Mouse (Mus musculus) liver, embryonic 15.5 days (tissue): Measurements from ENCODE around the gene Agps. TPM values are rescaled to one million over a fixed set of nuclear protein-coding genes. Genes with fewer than 3 reads are reported as not detected.
"Not testable (repeated sequence)": the region's sequence is repeated elsewhere in the genome, so short reads cannot be mapped to it uniquely, and the experiment has no call there.

Experiments used
- ATAC-seq: fragments of 200-750 bp; cut with Nextera tagmentation; 2 replicates; pipeline ENCODE4 v1.8.0; 2017; ENCODE audit warnings: moderate number of reproducible peaks, mild to moderate bottlenecking, moderate library complexity; ENCODE audit not compliant: insufficient read depth
- H3K27ac ChIP-seq: fragments of 300-500 bp; sonication (generic); replicated peaks from 2 replicates; pipeline ENCODE4 v1.5.1; 2015; ENCODE audit warnings: mild to moderate bottlenecking, inconsistent platforms
- H3K27me3 ChIP-seq: fragments of 300-500 bp; sonication (generic); 2 replicates; pipeline ENCODE4 v1.6.1; 2015; ENCODE audit warnings: mild to moderate bottlenecking, inconsistent platforms
- H3K36me3 ChIP-seq: fragments of 300-500 bp; sonication (generic); replicated peaks from 2 replicates; pipeline ENCODE4 v1.6.1; 2015; ENCODE audit warnings: moderate library complexity, mild to moderate bottlenecking, inconsistent platforms
- H3K4me1 ChIP-seq: fragments of 300-500 bp; sonication (generic); replicated peaks from 2 replicates; pipeline ENCODE4 v1.6.1; 2015; ENCODE audit warnings: inconsistent platforms
- H3K4me2 ChIP-seq: fragments of 300-500 bp; sonication (generic); 2 replicates; pipeline ENCODE4 v1.6.1; 2015; ENCODE audit warnings: moderate library complexity, mild to moderate bottlenecking, inconsistent platforms
- H3K4me3 ChIP-seq: fragments of 300-500 bp; sonication (generic); replicated peaks from 2 replicates; pipeline ENCODE4 v1.5.1; 2015; ENCODE audit warnings: mild to moderate bottlenecking, inconsistent platforms
- H3K9ac ChIP-seq: fragments of 300-500 bp; sonication (generic); 2 replicates; pipeline ENCODE4 v1.6.1; 2015; ENCODE audit warnings: moderate library complexity, mild to moderate bottlenecking, inconsistent platforms
- H3K9me3 ChIP-seq: fragments of 300-500 bp; sonication (generic); replicated peaks from 2 replicates; pipeline ENCODE4 v1.6.1; 2016; ENCODE audit warnings: inconsistent platforms
- WGBS: fragments of 180-500 bp; shearing (Covaris S2); methylation state at CpG from one replicate; pipeline ENCODE4 v1.1.7; 2015; ENCODE audit warnings: mixed read lengths; ENCODE audit not compliant: insufficient replicate concordance; 5-methylcytosine and 5-hydroxymethylcytosine counted together
- polyA plus RNA-seq: library from polyadenylated mRNA; unstranded; fragments of >200 nt; fragmentation: Nextera tagmentation; extraction: Ambion mirVana; gene quantifications from 2 replicates; pipeline ENCODE4 v1.2.1, GENCODE M21; 2015

Agps gene
- polyA plus RNA-seq, 1 experiment from 2014 or later: 14.8 TPM

DNA sequence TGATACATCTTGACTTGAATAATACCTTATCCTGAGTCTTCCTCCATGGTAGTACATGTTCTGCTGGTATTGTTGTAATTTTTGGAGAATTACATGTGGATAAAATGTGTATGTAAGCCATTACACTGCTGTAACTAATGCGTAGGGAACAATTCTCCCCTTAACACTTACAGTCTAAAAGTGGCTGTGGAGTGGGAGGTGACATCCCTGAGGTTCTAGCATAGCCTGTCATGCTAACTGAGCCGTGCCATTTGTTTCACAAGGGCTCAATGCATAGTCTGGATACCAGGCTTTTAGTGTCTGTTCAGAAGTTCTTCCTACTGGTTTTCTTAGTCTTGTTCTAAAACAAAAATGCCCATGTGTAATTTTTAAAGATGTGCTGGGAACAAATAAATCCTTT, 99.0 kb downstream of the Agps start:
- WGBS: 80% methylated on average over 2 of the region's 2 CpGs
- ATAC-seq: no peak
- H3K36me3 ChIP-seq: peaks cover 4% of the 10 kb centered on the region
- no peak overlapping the region for H3K27ac ChIP-seq
- H3K4me3 ChIP-seq: no peak overlapping the region
- no peaks in the 10 kb centered on the region for H3K9me3 ChIP-seq
- no peaks in the 10 kb centered on the region for H3K4me1 ChIP-seq
- H3K9ac ChIP-seq: no peak overlapping the region
- no peaks in the 10 kb centered on the region for H3K27me3 ChIP-seq
- no peak overlapping the region for H3K4me2 ChIP-seq

DNA sequence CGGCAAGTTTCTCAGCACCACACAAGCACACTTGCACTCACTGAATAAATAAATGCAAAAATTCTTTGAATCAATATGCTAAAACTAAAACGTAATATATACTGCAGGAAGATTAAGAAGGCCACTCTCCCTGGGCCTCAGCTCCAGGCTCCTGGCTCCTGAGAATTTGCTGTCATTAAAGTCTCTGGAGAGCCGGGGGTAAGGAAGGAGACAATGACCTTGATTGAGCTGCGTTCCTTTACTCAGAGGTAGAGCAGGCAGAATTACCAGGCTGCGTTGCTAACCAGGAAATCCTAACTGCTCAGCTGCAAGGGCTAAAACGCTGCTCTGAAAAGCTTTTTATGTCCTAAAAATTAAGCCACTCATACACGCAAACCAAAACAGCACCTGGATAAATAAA, 101.6 kb downstream of the Agps start:
- 53% methylated on average over 7 of the region's 7 CpGs for WGBS
- no peak overlapping the region for H3K4me3 ChIP-seq
- no peaks in the 10 kb centered on the region for H3K9me3 ChIP-seq
- H3K4me1 ChIP-seq: peaks cover 4% of the 10 kb centered on the region; the same call in 1 of the 2 replicates
- no peak overlapping the region for H3K27ac ChIP-seq
- no peak for ATAC-seq
- no peaks in the 10 kb centered on the region for H3K27me3 ChIP-seq
- no peak overlapping the region for H3K9ac ChIP-seq
- no peaks in the 10 kb centered on the region; the same call in 1 of the 2 replicates for H3K36me3 ChIP-seq
- H3K4me2 ChIP-seq: no peak overlapping the region

DNA sequence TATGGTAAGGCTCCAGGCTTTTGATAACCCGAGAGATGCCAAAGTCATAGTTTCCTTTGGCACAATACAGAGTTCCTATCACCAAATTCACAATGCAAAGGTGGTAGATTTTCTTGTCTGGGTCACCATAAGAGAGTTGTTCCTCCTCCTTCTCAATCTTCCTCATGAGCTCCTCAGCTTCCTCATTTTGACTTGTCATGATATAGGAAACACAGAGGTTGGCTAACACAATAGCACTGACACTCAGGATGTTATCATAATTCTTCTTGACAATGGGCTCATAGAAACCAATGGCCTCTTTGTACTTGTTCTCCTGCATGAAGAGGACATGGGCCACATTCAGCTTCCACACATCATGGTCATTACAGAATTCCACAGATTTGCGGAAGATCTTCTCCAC, 104.7 kb downstream of the Agps start:
- not testable (repeated sequence) for H3K4me2 ChIP-seq, H3K27me3 ChIP-seq, H3K4me3 ChIP-seq, H3K9ac ChIP-seq, H3K4me1 ChIP-seq, ATAC-seq, H3K27ac ChIP-seq, H3K36me3 ChIP-seq, H3K9me3 ChIP-seq
- WGBS: 74% methylated on average over 2 of the region's 2 CpGs

DNA sequence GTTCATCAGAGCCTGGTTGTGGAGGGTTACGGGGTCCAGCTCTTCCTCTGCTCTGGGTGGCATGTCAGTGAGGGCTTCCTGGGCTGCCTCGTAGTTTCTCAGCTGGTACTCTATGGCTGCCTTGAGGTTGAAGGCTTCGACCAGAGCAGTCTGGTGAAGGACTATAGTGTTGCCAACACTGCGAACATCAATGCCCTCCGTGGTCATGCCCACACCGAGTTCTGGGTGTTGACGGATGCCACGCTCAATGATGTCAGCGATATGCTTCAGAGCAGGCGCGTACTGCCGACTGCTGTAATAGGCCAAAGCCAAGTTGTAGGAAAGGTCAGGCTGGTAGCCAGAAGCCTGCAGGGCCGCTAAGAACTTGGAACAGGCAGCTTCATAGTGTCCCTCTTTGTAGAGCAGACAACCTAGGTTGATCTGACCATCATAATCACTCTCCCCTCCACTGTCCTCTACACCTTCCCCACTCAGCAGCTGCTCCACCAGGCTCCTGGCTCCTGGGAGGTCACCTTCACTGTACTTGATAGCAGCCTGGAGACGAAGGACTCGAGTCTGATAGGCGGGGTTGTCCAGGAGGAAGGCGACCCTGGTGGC, 105.6 kb downstream of the Agps start:
- 63% methylated on average over 16 of the region's 17 CpGs for WGBS
- H3K4me1 ChIP-seq, H3K9ac ChIP-seq, H3K27me3 ChIP-seq, H3K36me3 ChIP-seq, H3K27ac ChIP-seq, H3K9me3 ChIP-seq: not testable (repeated sequence)
- ATAC-seq: 0 out of 2 replicates have a peak, but pooled peaks have one; percentile 12
- H3K4me2 ChIP-seq: peak overlapping the region; percentile 64
- H3K4me3 ChIP-seq: peak overlapping the region; percentile 66

DNA sequence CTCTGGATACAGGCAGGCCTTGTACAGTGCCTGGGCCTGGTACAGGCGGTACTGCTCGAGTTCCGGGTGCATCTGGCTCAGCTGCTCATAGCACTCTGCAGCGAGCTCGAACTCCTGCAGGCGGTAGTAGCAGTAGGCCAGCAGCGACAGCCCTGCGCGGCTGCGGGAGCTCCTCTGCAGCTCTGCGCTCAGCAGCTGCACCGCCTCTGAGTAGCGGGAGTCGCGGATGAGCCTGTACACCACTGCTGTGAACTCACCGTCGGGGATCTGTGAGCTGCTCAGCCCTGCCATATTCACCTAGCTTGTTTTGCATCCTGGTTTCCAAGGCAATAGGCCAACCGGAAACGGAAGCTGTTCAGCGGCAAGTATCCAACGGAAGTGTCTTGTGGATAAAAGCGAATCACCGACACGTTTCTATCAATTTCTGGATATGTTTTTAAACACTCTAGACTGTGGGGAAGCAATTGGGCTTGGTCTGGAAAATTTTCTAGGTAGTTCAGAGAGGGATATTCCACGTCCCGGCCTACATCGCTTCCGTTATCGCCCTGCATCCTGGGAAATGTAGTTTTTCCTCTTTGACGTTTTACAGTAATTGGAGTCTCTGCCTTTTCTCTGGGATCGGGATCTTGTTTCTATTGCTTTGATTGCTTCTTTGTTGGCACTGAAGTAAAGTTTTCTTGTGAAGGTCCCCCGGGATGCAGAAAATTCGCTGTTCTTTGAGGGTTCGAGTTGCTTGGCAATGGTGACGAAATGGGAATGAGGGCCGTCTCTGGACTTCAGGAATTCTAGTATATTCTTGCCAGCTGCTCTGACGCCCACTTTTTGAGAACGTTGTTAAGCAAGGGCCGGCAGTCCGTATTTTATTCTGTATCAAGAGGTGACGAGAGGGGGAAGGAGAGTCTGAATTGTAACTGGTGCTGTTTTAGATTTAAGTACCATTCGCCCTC, 106.4 kb downstream of the Agps start, which contains the start of gene Ttc30b:
Gene Ttc30b (minus strand): TSS at position 469 of the 947 bp plus-strand sequence.
- peaks cover 4% of the 10 kb centered on the region; the same call in 1 of the 2 replicates for H3K4me1 ChIP-seq
- H3K4me3 ChIP-seq: peak within 1 kb of the TSS; percentile 66
- peak within 1 kb of the TSS; percentile 64 for H3K4me2 ChIP-seq
- peak; percentile 74 for ATAC-seq
- H3K36me3 ChIP-seq: no peaks in the 10 kb centered on the region
- peak within 1 kb of the TSS; percentile 35 for H3K9ac ChIP-seq
- 5% methylated on average over 42 of the region's 42 CpGs for WGBS
- H3K27ac ChIP-seq: no peak within 1 kb of the TSS
- H3K27me3 ChIP-seq: no peaks in the 10 kb centered on the region
- H3K9me3 ChIP-seq: no peaks in the 10 kb centered on the region

DNA sequence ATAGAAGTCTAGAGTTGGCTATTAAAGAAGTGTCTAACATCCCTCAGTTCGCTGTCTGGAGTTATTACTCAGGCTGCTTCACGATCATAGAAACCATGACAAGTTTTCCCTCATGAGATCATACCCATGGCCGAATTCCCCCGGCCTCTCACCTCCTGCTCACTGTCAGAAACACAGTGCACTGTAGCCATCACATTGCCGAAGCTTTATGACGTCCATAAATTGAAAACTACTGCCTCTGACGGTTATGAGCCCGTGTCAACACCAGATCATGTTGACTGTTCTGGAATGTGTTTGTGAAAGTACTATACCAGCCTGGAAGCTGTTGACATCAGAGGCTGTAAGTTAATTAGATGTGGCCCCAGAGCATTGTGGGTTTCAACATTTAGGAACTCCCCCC, 118.7 kb downstream of the Agps start:
- no peaks in the 10 kb centered on the region for H3K9me3 ChIP-seq
- H3K4me3 ChIP-seq: no peak overlapping the region
- no peak for ATAC-seq
- no peak overlapping the region for H3K4me2 ChIP-seq
- H3K27me3 ChIP-seq: no peaks in the 10 kb centered on the region
- H3K27ac ChIP-seq: no peak overlapping the region
- WGBS: 69% methylated on average over 8 of the region's 8 CpGs
- H3K4me1 ChIP-seq: no peaks in the 10 kb centered on the region
- H3K9ac ChIP-seq: no peak overlapping the region
- H3K36me3 ChIP-seq: no peaks in the 10 kb centered on the region

DNA sequence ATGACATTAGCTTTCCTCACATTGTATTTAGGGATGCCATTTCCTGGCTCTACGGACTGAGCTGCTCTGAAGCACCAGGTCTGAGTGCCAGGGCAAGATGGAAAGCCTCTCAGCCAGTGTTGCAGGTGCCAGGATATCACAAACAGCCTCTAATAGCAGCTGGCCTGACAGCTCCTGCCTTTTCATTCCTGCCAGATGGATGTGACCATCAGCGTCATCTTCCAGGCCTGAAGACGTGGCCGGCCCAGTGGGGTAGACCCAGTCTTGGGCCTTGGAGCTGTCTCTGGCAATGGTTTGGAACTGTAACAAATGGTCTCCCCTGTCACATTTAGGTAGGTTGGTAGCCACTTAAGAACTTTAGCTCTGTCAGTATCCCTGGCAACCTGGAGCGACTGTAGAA, 121.3 kb downstream of the Agps start:
- H3K9ac ChIP-seq: no peak overlapping the region
- H3K4me2 ChIP-seq: no peak overlapping the region
- H3K27me3 ChIP-seq: no peaks in the 10 kb centered on the region
- H3K36me3 ChIP-seq: no peaks in the 10 kb centered on the region
- H3K4me1 ChIP-seq: no peaks in the 10 kb centered on the region
- no peak overlapping the region for H3K27ac ChIP-seq
- no peaks in the 10 kb centered on the region for H3K9me3 ChIP-seq
- 80% methylated on average over 5 of the region's 5 CpGs for WGBS
- no peak for ATAC-seq
- H3K4me3 ChIP-seq: no peak overlapping the region

DNA sequence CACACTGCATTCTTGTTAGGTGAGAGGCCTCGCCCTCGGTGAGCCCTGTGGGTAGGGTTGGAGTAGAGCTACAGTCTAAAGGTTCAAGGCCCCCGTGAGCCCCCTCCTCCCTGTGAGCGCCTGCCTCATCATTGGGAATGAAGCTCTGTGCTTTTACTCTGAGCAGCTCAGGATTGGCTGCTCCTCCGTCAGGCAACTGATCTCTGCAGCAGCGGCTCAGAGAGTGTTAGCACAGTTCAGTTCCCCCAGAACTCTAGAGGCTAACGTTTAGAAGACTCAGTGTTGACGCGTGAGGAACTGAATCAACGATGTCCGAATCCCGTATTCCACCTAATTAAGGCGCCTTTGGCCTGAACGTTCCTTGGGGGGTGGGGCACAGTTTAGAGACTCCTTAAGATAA, 123.7 kb downstream of the Agps start:
- ATAC-seq: no peak
- H3K27me3 ChIP-seq: peaks cover 4% of the 10 kb centered on the region; the same call in 1 of the 2 replicates

DNA sequence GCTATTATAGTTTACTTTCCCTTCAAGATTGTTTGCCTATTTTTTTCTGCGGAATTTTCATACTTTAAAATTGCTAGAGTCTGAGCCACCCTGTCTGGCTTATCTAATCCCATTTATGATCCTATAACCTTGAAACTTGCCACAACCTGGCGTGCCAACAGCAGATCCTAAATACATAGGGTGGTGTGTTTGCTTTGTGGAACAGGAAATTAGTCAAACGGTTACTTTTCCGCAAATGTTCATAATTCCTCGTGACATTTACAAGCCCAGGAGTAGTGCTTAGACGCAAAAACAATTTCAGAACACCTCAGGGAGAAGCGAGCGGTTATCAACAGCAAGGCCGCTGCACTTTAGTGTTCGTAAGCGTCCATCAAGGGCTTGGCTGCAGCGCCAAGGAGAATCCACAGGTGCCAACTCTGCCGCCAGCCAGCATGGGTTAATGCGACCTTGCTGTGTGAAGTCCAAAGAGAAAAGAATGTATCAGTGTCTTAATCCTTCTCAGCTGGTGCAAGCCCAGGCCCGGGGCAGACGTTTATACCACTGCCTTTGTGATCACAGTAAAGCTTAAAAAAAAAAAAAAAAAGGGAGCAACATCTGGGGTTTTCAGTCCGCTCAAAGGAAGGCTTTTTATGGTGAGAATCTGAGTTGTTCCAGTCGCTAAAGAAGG, 127.3 kb downstream of the Agps start:
- WGBS: 56% methylated on average over 18 of the region's 18 CpGs
- Histone ChIP-seq H3K4me3 (no peak overlapping the region), H3K9me3 (no peaks in the 10 kb centered on the region), H3K4me1 (0 out of 2 replicates have a peak, but pooled peaks cover 5% of the 10 kb centered on the region), H3K27me3 (peaks cover 4% of the 10 kb centered on the region; the same call in 1 of the 2 replicates), H3K9ac (no peak overlapping the region), H3K36me3 (no peaks in the 10 kb centered on the region), H3K27ac (no peak overlapping the region), H3K4me2 (no peak overlapping the region)
- ATAC-seq: no peak

More for the DNA sequence above, 123.7 kb downstream of the Agps start:
- Histone ChIP-seq H3K4me2 (no peak overlapping the region), H3K4me3 (no peak overlapping the region), H3K9me3 (no peaks in the 10 kb centered on the region), H3K4me1 (no peaks in the 10 kb centered on the region), H3K9ac (no peak overlapping the region), H3K27ac (no peak overlapping the region), H3K36me3 (no peaks in the 10 kb centered on the region)
- 56% methylated on average over 14 of the region's 14 CpGs for WGBS

DNA sequence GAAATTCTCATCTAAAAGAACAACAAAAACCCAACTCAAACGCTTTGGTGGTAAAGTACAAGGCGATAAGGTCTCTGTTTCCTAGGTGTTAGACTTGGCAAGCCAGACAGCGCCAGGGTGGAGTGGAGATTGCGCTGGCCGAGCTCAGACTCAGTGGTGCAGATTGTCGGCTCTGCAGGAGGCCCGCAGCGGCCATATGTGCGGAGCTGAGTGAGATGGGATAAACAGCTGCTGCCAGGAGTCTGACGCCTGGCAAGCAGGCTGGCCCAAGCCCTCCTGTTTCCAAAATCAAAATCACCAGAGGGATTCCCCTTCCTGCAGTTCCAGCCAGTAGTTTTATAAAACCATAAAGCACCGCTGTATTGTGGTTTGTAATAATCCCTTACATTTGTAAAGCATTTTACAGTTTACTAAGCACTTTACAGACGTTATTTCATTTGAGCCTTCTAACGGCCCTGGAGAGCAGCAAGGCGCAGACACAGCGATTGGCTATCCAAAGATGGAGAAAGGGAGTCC, 127.9 kb downstream of the Agps start:
- no peaks in the 10 kb centered on the region for H3K9me3 ChIP-seq
- peaks cover 4% of the 10 kb centered on the region; the same call in 1 of the 2 replicates for H3K27me3 ChIP-seq
- no peak for ATAC-seq
- H3K4me3 ChIP-seq: no peak overlapping the region
- H3K36me3 ChIP-seq: no peaks in the 10 kb centered on the region
- WGBS: 35% methylated on average over 15 of the region's 15 CpGs
- H3K4me1 ChIP-seq: peaks cover 9% of the 10 kb centered on the region
- no peak overlapping the region for H3K4me2 ChIP-seq
- no peak overlapping the region for H3K27ac ChIP-seq
- H3K9ac ChIP-seq: no peak overlapping the region
